In genomic region chr16:34094446-34095092, GRCm38 (mm10) we compare ENCODE assay signal across 8 mouse cellular contexts.
DNase-seq lines count a peak whose midpoint lies in the region; ATAC-seq and TF ChIP-seq lines count a peak whose summit lies in the region.

No protein-coding gene starts in this region.

- under 1% methylated on average over 16 of the region's 16 CpGs for WGBS in heart, embryonic 11.5 days (ENCODE audit: insufficient replicate concordance)
- WGBS in kidney, embryonic 14.5 days = under 1% methylated on average over 16 of the region's 16 CpGs
- WGBS in lung, embryonic 15.5 days = under 1% methylated on average over 16 of the region's 16 CpGs

- H3K9me3 ChIP-seq in heart, embryonic 11.5 days (replicated peaks; ENCODE audit: control insufficient read depth, low read length) = no peaks in the 10 kb centered on the region
- no peaks in the 10 kb centered on the region for H3K9me3 ChIP-seq in kidney, embryonic 14.5 days (ENCODE audit: control insufficient read depth, low read length)
- H3K9me3 ChIP-seq in lung, embryonic 15.5 days = no peaks in the 10 kb centered on the region

- 0 out of 2 replicates have a peak, but pooled peaks have one; percentile 7 for TF ChIP-seq CTCF in cortical plate, adult 2 months (IDR thresholded peaks at IDR 0.05; ENCODE audit: extremely low read depth, insufficient read depth, low read length)

- no peak overlapping the region for H3K27ac ChIP-seq in cortical plate, adult 2 months (ENCODE audit: insufficient read depth, low read length)
- H3K27ac ChIP-seq in heart, embryonic 11.5 days (ENCODE audit: low read depth, low read length) = peak overlapping the region; percentile 71
- no peak overlapping the region; the same call in 1 of the 2 replicates for H3K27ac ChIP-seq in kidney, embryonic 14.5 days (ENCODE audit: low read depth, low read length)
- H3K27ac ChIP-seq in lung, embryonic 15.5 days = peak overlapping the region; percentile 66

- H3K9ac ChIP-seq in heart, embryonic 11.5 days (ENCODE audit: low read depth, low read length) = peak overlapping the region; percentile 73
- peak overlapping the region; percentile 46; the same call in 1 of the 2 replicates for H3K9ac ChIP-seq in kidney, embryonic 14.5 days (ENCODE audit: low read depth, low read length)
- peak overlapping the region; percentile 57; the same call in 1 of the 2 replicates for H3K9ac ChIP-seq in lung, embryonic 15.5 days

- H3K4me2 ChIP-seq in heart, embryonic 11.5 days = peak overlapping the region; percentile 66
- peak overlapping the region; percentile 70 for H3K4me2 ChIP-seq in kidney, embryonic 14.5 days (replicated peaks; ENCODE audit: low read depth, low read length)
- peak overlapping the region; percentile 90 for H3K4me2 ChIP-seq in lung, embryonic 15.5 days

- H3K4me1 ChIP-seq in cortical plate, adult 2 months (ENCODE audit: control insufficient read depth, insufficient read depth, low read length) = no peaks in the 10 kb centered on the region
- H3K4me1 ChIP-seq in heart, embryonic 11.5 days (ENCODE audit: control insufficient read depth, insufficient read depth, low read length) = peaks cover 18% of the 10 kb centered on the region
- H3K4me1 ChIP-seq in kidney, embryonic 14.5 days (ENCODE audit: control insufficient read depth, insufficient read depth, low read length) = peaks cover 15% of the 10 kb centered on the region
- H3K4me1 ChIP-seq in lung, embryonic 15.5 days = peaks cover 24% of the 10 kb centered on the region

- H3K4me3 ChIP-seq in cortical plate, adult 2 months (ENCODE audit: insufficient read depth, low read length) = peak overlapping the region; percentile 25; the same call in 1 of the 2 replicates
- peak overlapping the region; percentile 64 for H3K4me3 ChIP-seq in heart, embryonic 11.5 days (ENCODE audit: low read depth, low read length)
- H3K4me3 ChIP-seq in kidney, embryonic 14.5 days (ENCODE audit: low read length) = peak overlapping the region; percentile 45
- peak overlapping the region; percentile 67 for H3K4me3 ChIP-seq in lung, embryonic 15.5 days

- no peaks in the 10 kb centered on the region for H3K36me3 ChIP-seq in heart, embryonic 11.5 days (ENCODE audit: control insufficient read depth, insufficient read depth, low read length)
- H3K36me3 ChIP-seq in kidney, embryonic 14.5 days (ENCODE audit: control insufficient read depth, insufficient read depth, low read length) = no peaks in the 10 kb centered on the region
- H3K36me3 ChIP-seq in lung, embryonic 15.5 days = no peaks in the 10 kb centered on the region

- TF ChIP-seq POLR2A in cortical plate, adult 2 months (IDR thresholded peaks at IDR 0.05; ENCODE audit: extremely low read depth, insufficient read depth, low read length) = no peak

- H3K27me3 ChIP-seq in heart, embryonic 11.5 days (ENCODE audit: control insufficient read depth, insufficient read depth, low read length) = no peaks in the 10 kb centered on the region
- no peaks in the 10 kb centered on the region for H3K27me3 ChIP-seq in kidney, embryonic 14.5 days (ENCODE audit: control insufficient read depth, insufficient read depth, low read length)
- no peaks in the 10 kb centered on the region for H3K27me3 ChIP-seq in lung, embryonic 15.5 days

- peak; percentile 51; the same call in 1 of the 2 replicates for ATAC-seq in heart, embryonic 11.5 days (replicated peaks; ENCODE audit: insufficient number of reproducible peaks, low FRiP score, low TSS enrichment)
- peak; percentile 70 for ATAC-seq in kidney, embryonic 14.5 days (ENCODE audit: low FRiP score, low TSS enrichment)
- peak; percentile 58 for ATAC-seq in lung, embryonic 15.5 days (ENCODE audit: borderline replicate concordance, extremely low read depth, low FRiP score, low TSS enrichment)

- peak; percentile 21 to 38 for DNase-seq in lung, adult 18-20 months
- no peak for DNase-seq in lung, postnatal 25 days (ENCODE audit: low spot score)
- peak; percentile 73 for DNase-seq in retina, postnatal 1 day
- DNase-seq in layer of hippocampus, adult 11-12 months (ENCODE audit: low spot score) = no peak

Comparison
In these comparisons a context has a peak if more than half of its experiments do, and no peak if none do; other contexts are left out.
1. DNase-seq: peak in lung, adult 18-20 months (2 of 2) and retina, postnatal 1 day (single experiment); none in lung, postnatal 25 days (single experiment) and layer of hippocampus, adult 11-12 months (single experiment).
2. H3K27ac ChIP-seq: peak in heart, embryonic 11.5 days (single experiment) and lung, embryonic 15.5 days (single experiment); none in cortical plate, adult 2 months (single experiment) and kidney, embryonic 14.5 days (single experiment).
3. Peak in every context shown above with its lines, with median percentiles within 50 percentile points of each other: H3K4me3 ChIP-seq, ATAC-seq, H3K4me2 ChIP-seq and H3K9ac ChIP-seq.